Mouse (Mus musculus) erythroblast, adult 5-6 weeks (primary cell): ENCODE results near the gene Phf1. TPM values are rescaled to one million over a fixed set of nuclear protein-coding genes. Genes with fewer than 3 reads are reported as not detected.
"Not testable (repeated sequence)": the region's sequence is repeated elsewhere in the genome, so short reads cannot be mapped to it uniquely, and the experiment has no call there.

ENCODE experiments used
- ATAC-seq: replicated peaks from 2 replicates; pipeline ENCODE4 v1.8.0; 2016; ENCODE audit warnings: moderate number of reproducible peaks, mild to moderate bottlenecking, moderate TSS enrichment, inconsistent platforms; ENCODE audit not compliant: poor library complexity, low FRiP score, severe bottlenecking
- total RNA-seq, 2 experiments: library from RNA; stranded (forward) in 1 of 2; stranded (reverse) in 1 of 2; fragments of 150-400 nt in 1 of 2; fragments of 200-764, 138-1000 nt in 1 of 2; gene quantifications; 2 replicates each; pipeline versions ENCODE4 v1.2.3 to v1.2.4; 2015 to 2017; ENCODE audit warnings: low replicate concordance in 2 of 2

Phf1 gene
- total RNA-seq, 2 experiments from 2014 or later = 4.0 to 4.1 TPM

GRCm38 (mm10) chr17:26931795-26932194, 1.1 kb upstream of the Phf1 start:
- not testable (repeated sequence) for ATAC-seq

- ATAC-seq = no peak
Observed at GRCm38 (mm10) chr17:26933419-26933818, 567 bp downstream of the Phf1 start.

DNA sequence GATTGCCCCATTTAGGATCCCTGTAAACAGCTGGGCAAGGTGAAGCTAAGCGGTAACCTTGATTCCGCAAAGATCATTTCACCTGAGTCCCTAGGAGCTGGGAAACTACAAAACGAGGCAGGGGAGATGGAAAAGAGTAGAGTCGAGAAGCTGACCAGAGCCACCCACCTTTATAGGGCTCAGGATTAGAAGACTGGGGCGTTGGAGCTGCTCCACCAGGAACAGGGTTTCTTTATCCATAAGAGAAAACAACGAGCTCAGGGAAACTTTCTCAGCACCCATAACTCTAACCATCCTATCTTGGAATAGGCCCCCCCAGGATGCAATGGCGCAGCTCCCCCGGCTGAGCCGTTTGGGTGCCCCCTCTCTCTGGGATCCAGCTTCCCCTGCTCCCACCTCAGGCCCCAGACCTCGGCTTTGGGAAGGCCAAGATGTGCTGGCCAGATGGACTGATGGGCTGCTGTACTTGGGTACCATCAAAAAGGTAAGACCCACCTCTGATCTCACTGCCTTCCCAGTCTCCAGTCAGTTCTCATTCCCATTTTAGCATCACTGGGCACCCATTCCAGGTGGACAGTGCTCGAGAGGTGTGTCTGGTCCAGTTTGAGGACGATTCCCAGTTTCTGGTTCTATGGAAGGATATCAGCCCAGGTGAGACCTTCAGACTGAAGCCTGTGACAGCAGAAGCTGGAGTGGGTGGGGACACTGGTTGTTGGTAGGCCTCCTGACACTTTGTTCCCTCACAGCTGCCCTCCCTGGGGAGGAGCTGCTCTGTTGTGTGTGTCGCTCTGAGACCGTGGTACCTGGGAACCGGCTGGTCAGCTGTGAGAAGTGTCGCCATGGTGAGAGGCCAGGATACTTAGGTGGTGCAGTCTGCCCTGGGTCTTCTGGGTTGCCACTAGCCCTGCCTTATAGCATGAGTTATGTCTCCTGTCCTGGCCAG, 1.3 kb downstream of the Phf1 start:
- ATAC-seq = no peak

- ATAC-seq = no peak
Observed at GRCm38 (mm10) chr17:26935027-26935426, 2.2 kb downstream of the Phf1 start.

DNA sequence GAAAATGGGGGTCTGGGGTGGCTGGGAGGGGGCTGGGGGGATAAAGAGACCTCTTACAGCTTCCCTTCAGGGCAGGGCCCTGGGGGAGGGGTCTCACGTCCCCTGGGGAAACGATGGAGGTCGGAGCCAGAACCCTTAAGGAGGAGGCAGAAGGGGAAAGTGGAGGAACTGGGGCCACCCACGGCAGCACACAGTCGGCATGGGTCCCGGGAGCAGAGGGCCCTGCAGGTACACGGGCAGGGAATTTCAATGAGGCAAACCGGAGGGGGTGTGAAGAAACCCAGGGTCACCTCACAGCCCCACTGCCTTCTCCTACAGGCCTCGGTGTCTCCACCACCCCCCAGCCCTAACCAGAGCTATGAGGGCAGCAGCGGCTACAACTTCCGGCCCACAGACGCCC, 3.6 kb downstream of the Phf1 start:
- no peak for ATAC-seq

GRCm38 (mm10) chr17:26936921-26937695, 4.3 kb downstream of the Phf1 start:
- no peak for ATAC-seq

DNA sequence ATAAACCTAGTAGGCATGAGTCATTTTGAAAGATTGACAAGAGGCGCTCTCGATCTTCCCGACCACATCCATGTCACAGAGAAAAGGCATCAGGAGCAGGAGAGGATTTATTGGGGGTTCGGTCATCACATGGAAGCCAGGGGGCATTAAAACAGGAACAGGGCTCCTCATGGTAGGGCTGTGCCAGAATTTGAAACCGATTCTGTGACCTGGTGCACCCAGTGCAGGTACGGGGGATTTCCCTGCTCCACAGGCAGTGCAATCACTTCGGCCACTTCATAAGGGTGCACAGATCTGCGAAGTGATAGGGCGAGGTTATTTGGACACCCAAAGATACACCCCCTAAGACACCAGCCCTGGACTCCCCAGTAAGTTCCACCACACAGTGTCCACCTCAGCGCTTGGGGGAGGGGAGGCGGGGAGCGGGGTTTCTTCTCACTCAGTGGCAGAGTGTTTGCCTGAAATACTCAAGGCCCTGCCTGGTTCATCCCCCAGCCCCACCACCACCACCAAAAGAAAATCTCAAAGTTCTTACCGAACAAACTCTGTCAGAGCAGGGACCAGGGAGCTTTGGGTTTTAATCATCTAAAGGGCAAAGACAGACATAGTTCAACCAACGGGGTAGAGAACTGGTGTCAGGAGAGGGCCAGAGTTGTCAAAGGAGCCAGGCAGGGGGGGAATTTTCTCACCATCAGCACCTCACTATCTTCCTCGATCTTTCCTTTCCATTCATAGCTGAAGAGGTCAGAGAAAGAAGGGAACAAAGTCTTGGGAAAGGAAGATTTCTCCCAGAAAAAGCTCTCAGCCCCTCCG, 5.2 kb downstream of the Phf1 start:
- ATAC-seq = no peak

DNA sequence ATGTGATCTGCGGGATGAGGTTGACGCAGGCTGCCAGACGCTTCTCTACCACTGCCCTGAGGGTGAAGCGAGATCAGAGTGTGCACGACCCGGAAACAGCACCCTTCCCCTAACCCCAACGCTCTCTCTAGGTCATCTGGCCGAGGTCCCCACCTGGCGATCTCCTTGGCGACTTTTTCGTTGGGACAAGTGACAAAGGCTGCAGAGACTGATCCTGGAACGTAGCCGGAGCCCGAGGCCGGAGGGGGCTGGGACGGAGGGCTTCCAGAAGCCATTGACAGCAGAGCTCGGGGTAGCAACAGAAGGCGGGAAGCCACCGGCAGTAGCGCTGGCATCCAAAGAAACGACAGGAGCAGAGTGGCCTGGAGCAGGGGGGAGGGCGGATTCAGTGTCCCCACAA, 5.9 kb downstream of the Phf1 start:
- ATAC-seq = peak; percentile 18

DNA sequence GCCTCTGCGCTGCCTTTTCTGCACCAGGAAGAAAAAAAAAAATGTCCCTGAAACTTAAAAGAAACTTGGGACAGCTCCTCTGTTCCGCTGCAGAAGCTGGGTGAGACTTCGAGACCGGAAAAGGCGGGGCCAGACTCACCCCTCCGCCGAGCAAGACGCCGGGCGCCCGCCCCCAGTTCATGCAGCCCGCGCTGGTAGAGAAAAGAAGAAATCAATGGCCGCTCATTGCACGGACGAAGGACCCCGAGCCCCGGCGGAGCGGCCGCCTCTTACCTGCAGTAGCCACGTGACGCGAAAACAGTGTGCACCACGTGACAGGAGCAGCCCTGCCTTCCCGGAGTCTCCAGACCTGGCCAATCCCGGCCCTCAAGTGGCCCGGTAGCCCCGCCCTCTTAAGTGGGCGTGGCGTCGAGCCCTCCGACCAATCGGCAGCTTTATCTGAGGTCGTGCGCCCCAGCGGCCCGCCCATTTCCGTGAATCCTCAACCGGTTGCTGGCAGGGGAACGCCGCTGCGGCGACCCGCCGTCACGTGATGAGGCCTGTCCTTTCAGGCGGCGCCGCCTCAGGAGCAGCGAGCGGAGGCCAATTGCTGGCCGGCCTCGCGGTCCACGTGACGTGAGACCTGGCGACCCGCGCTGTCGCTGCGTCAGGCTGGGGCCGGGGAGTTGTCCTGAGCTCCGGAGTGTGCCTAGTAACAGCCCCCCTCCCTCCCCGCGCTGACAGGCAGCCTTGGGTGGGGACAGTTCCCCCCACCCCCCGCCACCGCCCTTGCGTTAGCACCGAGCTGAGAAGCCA, 6.5 kb downstream of the Phf1 start, which contains the start of gene Cuta:
TSS of gene Cuta (minus strand) at position 392 of the 795 bp plus-strand sequence.
- ATAC-seq = peak; percentile 89

- no peak for ATAC-seq
Observed at GRCm38 (mm10) chr17:26939973-26940300, 7.1 kb downstream of the Phf1 start.

DNA sequence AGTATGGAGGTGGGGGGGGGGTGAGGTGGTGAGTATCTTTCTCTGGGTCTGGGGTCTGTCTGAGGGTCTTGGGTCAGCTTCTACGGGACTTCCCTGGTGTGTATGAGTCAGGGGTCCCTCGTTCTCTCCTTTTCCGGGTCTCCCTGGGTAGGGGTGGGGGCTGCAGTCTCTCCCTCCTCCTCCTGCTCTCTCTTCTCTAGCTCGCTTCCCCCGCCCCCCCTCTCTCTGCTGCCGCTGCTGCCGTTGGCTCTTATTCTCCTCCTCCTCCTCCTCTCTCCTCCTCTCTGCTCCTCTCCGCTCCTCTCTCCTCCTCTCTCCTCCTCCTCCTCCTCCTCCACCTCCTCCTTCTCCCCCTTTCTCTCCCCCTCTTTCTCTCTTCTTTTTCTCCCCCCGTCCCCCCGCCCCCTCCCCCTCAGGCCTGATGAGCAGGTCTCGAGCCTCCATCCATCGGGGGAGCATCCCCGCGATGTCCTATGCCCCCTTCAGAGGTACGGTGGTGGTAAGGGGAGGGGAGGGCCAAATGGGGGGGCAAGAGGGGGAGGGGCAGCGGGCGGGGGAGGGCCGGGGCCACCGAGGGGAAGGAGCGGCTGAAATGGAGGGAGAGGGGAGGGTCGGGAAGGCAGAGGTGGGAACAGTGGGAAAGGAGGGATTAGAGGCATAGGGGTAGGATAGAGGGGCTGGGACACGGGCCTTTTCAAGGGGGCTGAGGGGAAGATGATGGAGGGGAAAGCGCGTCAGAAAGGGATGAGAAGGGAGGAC, 8.4 kb downstream of the Phf1 start, which contains the start of gene Syngap1:
TSS of gene Syngap1 (plus strand) at position 223 of the 759 bp plus-strand sequence.
- ATAC-seq = no peak

DNA sequence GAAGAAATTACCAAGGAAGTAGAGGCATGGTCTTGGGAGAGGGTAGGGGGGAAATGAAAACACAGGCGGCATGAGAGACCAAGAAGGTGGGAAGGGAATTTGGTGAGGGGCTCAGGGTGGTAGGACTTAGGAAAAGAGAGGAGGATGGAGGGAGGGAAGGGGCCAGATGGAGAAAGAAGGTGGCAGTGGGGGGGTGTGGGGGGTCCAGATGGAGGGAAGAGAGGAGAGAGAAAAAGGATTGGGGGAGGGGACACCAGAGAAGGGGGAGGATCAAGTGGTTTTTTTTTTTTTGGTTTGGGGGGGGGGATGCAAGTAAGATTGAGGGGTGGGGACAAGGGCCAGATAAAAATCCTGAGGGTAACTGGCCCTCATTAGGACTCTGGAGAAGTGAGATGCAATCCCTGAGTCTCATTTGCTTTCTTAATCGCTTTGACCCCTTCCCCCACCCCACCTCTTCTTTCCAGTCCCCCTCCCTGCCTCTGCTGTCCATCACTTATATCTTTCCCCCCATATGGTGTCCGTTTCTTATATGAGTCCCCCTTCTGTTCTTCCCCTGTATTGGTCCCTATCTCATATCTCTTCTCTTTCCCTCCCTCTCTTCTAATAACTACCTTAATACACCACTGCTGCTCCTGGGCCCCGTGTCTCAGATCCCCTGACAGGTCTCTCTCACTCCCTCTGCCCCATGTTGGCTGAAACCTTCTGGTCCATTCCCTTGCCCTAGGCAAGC, 9.2 kb downstream of the Phf1 start:
- no peak for ATAC-seq

DNA sequence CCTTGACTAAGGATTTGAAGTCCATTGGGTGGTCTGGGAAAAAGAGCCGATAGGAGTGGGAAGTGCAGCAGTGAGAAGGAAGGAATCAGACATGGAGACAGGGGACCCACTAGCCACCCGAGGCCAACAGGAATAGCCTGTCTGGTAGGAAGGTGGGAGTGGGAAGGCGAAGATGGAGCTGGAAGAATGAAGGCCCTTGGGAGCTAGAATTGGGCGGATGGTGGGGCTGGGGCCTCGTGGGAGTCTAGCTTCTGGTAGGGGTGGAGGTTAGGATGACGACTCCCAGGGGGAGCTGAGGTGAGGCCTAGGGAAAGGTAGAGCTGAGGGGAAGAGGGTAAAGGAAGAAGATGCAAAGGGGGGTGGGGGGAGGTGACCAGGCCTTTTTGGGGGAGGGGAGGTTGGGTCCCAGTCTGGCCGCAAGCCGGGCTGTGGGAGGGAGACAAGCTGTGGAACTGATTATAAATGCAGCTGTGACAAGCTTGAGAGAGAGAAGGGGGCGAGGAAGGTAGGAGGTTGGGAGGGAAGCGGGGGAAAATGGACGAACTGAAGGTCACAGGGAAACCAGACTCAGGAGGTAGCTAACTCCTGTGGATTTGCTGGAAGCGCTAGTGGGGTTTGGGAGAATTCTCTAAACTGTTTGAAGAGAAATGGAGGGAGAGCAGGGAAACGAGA, 13.1 kb downstream of the Phf1 start:
- ATAC-seq = no peak

DNA sequence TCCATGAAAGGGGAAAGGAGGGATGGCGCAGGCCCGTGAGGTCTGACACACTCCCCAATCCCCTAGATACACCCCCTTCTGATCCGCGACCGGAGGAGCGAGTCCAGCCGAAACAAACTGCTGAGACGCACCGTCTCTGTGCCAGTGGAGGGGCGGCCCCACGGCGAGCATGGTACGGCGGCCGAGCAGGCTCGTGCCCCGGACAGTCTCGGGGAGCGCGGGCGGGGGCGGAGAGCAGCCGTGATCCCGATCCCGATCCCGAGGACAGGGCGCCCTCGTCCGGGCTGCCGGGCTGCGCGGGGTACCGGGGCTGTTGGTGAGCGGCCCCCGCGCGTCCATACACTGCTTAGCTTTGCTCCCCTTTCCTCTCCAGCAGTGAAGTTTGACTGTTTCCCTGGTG, 13.7 kb downstream of the Phf1 start:
- ATAC-seq = peak; percentile 33; the same call in 1 of the 2 replicates

GRCm38 (mm10) chr17:26947231-26948100, 14.6 kb downstream of the Phf1 start:
- no peak for ATAC-seq

DNA sequence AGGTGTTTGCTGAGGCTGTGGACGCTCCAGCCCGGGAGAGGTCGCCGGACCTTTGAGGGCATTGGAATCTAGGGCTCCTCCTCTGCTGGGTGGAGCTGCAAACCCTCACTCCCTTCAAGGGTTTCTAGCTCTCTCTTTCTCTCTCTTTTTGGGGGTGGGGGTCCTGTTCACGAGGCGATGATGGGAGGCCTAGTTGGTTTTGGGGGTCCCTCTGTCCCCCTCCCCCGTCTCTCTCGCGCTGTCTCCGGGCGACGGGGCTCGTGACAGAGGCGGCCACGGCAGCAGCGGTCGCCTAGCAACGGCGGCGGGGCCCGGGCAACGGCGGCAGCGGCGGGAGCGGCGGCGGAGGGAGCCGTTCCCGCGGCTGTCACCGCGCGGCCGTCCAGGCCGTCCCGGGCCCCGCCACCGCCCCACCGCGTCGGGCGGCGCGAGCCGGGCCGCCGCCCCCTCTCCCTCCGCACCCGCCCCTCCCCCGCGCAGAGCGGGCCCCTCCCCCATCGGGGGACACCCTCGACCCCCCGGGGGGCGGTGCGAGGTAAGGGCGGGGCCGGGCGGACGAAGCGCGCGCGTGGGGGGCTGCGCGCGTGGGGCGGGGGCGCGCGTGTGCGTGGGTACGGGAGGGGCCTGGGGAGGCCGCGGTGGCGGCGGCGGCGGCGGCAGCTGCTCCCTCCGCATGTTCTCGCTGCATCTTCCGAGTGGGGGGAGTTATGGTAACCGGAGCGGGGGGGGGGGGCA, 15.6 kb downstream of the Phf1 start:
- ATAC-seq = peak; percentile 50; the same call in 1 of the 2 replicates
